Mouse (Mus musculus): ENCODE results near the gene Rabggta.

Rabggta gene

GRCm38 (mm10) chr14:55682118-55682493 lies 40.0 kb downstream of the Rabggta start:
- no peak for DNase-seq

- peak; percentile 96 for DNase-seq
Observed at GRCm38 (mm10) chr14:55681160-55682117, 40.6 kb downstream of the Rabggta start, which contains the start of gene Tinf2. Gene Tinf2, minus strand, starts transcription at chr14:55681820.

DNA sequence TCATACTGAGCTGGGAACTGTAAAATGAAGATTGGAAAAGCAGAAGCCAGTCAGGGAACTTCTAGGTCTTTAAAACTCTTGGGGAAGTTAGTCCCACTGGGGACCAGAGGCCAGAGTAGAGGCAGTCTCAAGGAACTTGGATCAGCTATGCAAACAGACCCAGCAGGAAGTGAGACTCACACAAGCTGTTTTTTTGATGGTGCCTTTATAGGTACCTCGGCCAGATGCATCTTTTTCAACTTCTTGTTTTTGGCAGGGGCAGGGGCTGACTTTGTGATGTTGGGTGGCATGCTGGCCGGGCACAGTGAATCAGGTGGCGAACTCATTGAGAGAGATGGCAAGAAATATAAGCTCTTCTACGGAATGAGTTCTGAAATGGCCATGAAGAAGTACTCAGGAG lies 44.4 kb downstream of the Rabggta start:
- no peak for DNase-seq

DNA sequence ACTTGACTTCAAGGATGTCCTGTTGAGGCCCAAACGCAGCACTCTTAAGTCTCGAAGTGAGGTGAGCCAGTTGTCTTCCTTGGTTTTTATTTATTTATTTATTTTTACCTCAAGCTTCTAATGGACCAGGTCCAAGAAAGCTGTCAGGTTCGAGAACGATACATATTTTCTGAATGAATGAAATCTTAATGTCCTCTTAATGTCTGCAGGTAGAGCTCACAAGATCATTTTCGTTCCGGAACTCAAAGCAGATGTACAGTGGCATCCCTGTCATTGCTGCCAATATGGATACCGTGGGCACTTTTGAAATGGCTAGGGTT lies 49.4 kb downstream of the Rabggta start:
- DNase-seq, result no peak

DNA sequence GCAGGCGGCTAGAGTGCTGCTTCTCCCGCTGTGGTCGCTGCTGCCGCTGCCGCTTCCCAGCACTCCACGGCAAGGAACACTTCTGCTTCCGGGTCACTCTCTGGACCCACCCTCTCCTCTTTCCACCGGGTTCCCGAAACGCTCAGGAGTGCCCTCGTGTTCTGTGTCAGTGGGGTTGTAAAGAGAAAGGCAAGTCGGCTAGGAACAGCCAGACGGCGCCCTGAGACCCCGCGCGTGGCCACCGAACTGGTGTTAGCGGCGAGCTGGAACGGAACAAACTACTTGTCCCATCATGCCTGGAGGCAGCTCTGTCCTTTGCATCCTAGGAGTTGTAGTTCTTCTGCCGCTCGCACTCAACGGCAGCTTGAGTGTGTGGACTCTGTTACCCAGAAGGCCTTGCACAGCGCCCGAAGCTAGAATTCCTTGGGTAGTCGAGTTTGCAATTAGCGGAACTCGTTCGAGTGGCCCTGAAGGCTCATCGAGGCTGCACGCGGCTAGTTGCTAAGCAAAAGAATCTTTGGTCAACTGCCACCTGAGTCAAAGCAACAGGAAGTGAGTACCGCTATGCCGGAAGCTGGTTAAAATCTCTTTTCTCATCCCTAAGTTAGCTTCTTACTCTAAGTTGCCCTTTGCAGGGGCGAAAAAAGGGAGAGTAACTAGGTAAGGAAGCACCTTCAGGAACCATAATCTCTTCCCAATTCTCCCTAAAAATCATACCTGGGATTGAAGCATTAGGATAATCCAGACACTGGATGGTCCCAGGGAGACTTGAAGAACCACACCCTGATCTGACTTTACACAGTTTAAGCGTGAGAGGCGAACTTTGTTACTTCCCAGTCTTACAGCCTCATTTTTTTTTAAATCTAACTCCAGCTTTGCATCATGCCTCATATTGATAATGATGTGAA lies 50.0 kb downstream of the Rabggta start, which contains the start of the genes Gmpr2 and Nedd8:
Gmpr2 (plus strand) TSS at position 109 of the 908 bp plus-strand sequence.
Nedd8 (minus strand) TSS at position 292 of the 908 bp plus-strand sequence.
- DNase-seq, result peak; percentile 91 to 96

DNA sequence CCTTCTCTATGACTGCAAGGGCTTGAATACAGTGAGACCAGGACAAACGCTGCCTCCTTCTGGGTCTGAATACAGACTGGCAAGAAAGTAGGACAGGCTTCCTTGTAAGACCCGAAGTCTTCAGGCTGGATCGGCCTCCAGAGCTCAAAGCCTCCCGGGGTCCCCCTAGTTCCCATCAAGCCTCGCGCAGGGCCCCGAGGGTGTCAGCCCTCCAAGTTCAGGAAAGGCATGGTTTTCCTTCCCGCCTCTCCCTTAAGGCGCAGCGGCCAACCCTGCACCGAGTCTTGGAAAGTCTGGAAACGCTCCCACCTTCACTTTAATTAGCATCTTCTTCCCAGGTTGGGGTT lies 50.6 kb downstream of the Rabggta start:
- no peak for DNase-seq

Measured in kidney, postnatal 25 days (tissue).